Mouse (Mus musculus) hindbrain, embryonic 11.5 days (tissue): ENCODE data around the gene Dnmt3l. TPM values are rescaled to one million over a fixed set of nuclear protein-coding genes. Genes with fewer than 3 reads are reported as not detected.

Experiments
- ATAC-seq: fragments of 200-750 bp; cut with Nextera tagmentation; 2 replicates; pipeline ENCODE4 v1.8.0; 2017; ENCODE audit warnings: mild to moderate bottlenecking, moderate TSS enrichment, moderate library complexity; ENCODE audit not compliant: low FRiP score
- DNase-seq: peaks from one replicate; pipeline ENCODE4 v3.0.0-alpha.2; 2015; ENCODE audit warnings: low spot score
- H3K27ac ChIP-seq: fragments of 300-500 bp; sonication (generic); 2 replicates; pipeline ENCODE4 v1.5.1; 2014; ENCODE audit warnings: mild to moderate bottlenecking, low read depth, low read length
- H3K27me3 ChIP-seq: fragments of 300-500 bp; sonication (generic); 2 replicates; pipeline ENCODE4 v1.6.1; 2014; ENCODE audit warnings: mild to moderate bottlenecking, low read length, moderate library complexity, mixed read lengths; ENCODE audit not compliant: control insufficient read depth, insufficient read depth
- H3K36me3 ChIP-seq: fragments of 300-500 bp; sonication (generic); 2 replicates; pipeline ENCODE4 v1.6.1; 2014; ENCODE audit warnings: mild to moderate bottlenecking, low read length, moderate library complexity, mixed read lengths; ENCODE audit not compliant: control insufficient read depth, insufficient read depth
- H3K4me1 ChIP-seq: fragments of 300-500 bp; sonication (generic); replicated peaks from 2 replicates; pipeline ENCODE4 v1.6.1; 2014; ENCODE audit warnings: low read length, mixed read lengths; ENCODE audit not compliant: control insufficient read depth, insufficient read depth
- H3K4me2 ChIP-seq: fragments of 300-500 bp; sonication (generic); replicated peaks from 2 replicates; pipeline ENCODE4 v1.6.1; 2014; ENCODE audit warnings: mild to moderate bottlenecking, low read depth, low read length
- H3K4me3 ChIP-seq: fragments of 300-500 bp; sonication (generic); 2 replicates; pipeline ENCODE4 v1.5.1; 2014; ENCODE audit warnings: low read depth, low read length
- H3K9ac ChIP-seq: fragments of 300-500 bp; sonication (generic); 2 replicates; pipeline ENCODE4 v1.6.1; 2014; ENCODE audit warnings: low read depth, low read length
- H3K9me3 ChIP-seq: fragments of 300-500 bp; sonication (generic); 2 replicates; pipeline ENCODE4 v1.6.1; 2016; ENCODE audit warnings: low read length; ENCODE audit not compliant: control insufficient read depth
- WGBS: fragments of 180-500 bp; shearing (Covaris S2); extraction: QIAGEN DNeasy Blood & Tissue Kit; methylation state at CpG from one replicate; pipeline ENCODE4 v1.1.7; 2014; 5-methylcytosine and 5-hydroxymethylcytosine counted together
- polyA plus RNA-seq: library from polyadenylated mRNA; unstranded; fragments of >200 nt; fragmentation: Nextera tagmentation; extraction: Ambion mirVana; gene quantifications from 2 replicates; pipeline ENCODE4 v1.2.1, GENCODE M21; 2014

The Dnmt3l gene
- polyA plus RNA-seq, 1 experiment from 2014 or later, result not detected

DNA sequence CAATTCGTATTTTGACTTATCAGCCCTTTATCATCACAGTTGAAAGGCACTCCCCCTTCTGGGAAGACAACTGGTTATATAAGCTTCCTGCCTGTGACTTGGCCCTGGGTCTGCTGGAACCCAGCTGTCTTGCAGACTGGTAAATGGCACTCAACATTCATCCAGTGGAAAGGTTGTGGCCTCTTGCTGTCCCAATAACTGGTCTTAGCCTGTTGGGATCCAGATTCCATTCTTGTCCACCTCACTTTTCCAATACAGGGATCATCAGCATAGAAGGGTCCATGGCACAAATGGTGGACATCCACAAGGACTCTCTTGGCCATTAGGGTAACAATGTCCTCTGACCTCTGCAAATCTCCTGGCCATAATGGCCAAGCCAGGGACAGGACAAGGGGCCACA, 42.3 kb downstream of the Dnmt3l start:
- no peak overlapping the region for H3K4me3 ChIP-seq
- no peaks in the 10 kb centered on the region for H3K4me1 ChIP-seq
- DNase-seq, result no peak
- H3K27ac ChIP-seq, result no peak overlapping the region
- 71% methylated on average over 1 of the region's 1 CpGs for WGBS
- H3K4me2 ChIP-seq, result no peak overlapping the region
- no peak for ATAC-seq
- no peak overlapping the region for H3K9ac ChIP-seq
- H3K27me3 ChIP-seq, result no peaks in the 10 kb centered on the region
- H3K9me3 ChIP-seq, result no peaks in the 10 kb centered on the region
- H3K36me3 ChIP-seq, result no peaks in the 10 kb centered on the region

DNA sequence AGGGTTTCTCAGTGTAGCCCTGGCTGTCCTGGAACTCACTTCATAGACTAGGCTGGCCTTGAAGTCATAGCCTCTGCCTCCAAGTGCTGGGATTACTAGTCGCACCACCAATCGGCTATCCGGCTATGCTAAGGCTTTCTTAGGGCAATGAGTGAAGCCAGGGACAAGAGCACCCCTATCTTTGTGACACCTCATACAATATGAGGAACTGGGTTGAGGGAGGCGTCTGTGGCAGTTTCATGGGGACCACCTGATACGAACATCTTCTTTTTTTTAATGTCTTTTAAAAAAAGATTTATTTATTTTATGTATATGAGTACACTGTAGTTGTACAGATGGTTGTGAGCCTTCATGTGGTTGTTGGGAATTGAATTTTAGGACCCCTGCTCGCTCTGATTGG, 44.0 kb downstream of the Dnmt3l start:
- H3K4me3 ChIP-seq, result no peak overlapping the region
- H3K4me1 ChIP-seq, result no peaks in the 10 kb centered on the region
- H3K9ac ChIP-seq, result no peak overlapping the region
- H3K27ac ChIP-seq, result no peak overlapping the region
- no peaks in the 10 kb centered on the region for H3K36me3 ChIP-seq
- no peaks in the 10 kb centered on the region for H3K27me3 ChIP-seq
- ATAC-seq (no peak), DNase-seq (no peak)
- H3K9me3 ChIP-seq, result no peaks in the 10 kb centered on the region
- 94% methylated on average over 6 of the region's 6 CpGs for WGBS
- H3K4me2 ChIP-seq, result no peak overlapping the region

GRCm38 (mm10) chr10:78086444-78087061, 44.8 kb downstream of the Dnmt3l start:
- Histone ChIP-seq H3K36me3 (no peaks in the 10 kb centered on the region), H3K27ac (no peak overlapping the region), H3K4me1 (no peaks in the 10 kb centered on the region), H3K4me2 (no peak overlapping the region), H3K4me3 (no peak overlapping the region), H3K9ac (no peak overlapping the region), H3K9me3 (no peaks in the 10 kb centered on the region), H3K27me3 (no peaks in the 10 kb centered on the region)
- DNase-seq (no peak), ATAC-seq (no peak)
- WGBS, result 86% methylated on average over 10 of the region's 10 CpGs

DNA sequence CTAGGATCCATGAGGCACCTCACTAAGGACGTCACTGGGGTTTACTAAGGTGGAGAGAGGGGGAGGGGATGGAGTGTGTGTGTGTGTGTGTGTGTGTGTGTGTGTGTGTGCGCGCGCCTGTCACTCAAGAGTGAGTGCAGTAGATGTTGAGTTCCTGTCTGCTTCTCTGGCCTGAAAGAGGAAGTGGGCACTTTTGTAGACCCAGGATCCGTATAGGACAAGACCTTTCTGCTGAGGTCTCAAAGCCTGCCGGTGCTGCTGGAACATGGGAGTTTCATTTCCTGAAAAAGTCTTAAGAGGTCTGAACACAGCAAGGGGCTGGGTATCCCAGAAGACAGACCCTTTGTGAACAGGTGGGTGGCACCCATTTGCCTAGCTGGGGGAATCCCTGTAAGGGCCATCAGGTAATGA, 45.4 kb downstream of the Dnmt3l start:
- Histone ChIP-seq H3K36me3 (no peaks in the 10 kb centered on the region), H3K4me2 (no peak overlapping the region), H3K4me1 (no peaks in the 10 kb centered on the region), H3K27ac (no peak overlapping the region), H3K4me3 (no peak overlapping the region), H3K27me3 (no peaks in the 10 kb centered on the region), H3K9ac (no peak overlapping the region), H3K9me3 (no peaks in the 10 kb centered on the region)
- DNase-seq, result no peak
- 87% methylated on average over 6 of the region's 6 CpGs for WGBS
- ATAC-seq, result no peak

DNA sequence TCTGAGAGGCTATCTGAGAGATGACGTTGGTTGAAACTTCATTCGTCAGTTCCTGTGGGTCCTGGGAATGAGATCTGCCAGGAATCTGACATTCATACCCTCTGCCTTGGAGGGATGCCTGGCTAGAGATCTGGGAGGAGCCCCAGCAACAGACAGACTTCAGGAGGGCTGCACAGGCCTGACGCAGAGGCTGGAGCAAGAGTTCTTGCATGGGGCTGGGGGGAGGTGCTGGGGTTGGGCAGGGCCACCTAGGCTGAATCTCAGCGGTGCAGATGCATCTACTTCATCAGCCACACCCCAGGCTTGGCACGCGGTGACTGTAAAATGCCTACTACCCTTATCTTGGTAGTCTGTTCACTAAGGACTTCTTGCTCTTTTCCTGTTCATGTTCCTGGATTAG, 48.5 kb downstream of the Dnmt3l start:
- no peak overlapping the region for H3K9ac ChIP-seq
- no peaks in the 10 kb centered on the region for H3K36me3 ChIP-seq
- H3K27ac ChIP-seq, result no peak overlapping the region
- H3K27me3 ChIP-seq, result no peaks in the 10 kb centered on the region
- H3K9me3 ChIP-seq, result no peaks in the 10 kb centered on the region
- no peaks in the 10 kb centered on the region for H3K4me1 ChIP-seq
- WGBS, result 62% methylated on average over 6 of the region's 6 CpGs
- H3K4me2 ChIP-seq, result no peak overlapping the region
- no peak for DNase-seq
- H3K4me3 ChIP-seq, result no peak overlapping the region
- no peak for ATAC-seq

DNA sequence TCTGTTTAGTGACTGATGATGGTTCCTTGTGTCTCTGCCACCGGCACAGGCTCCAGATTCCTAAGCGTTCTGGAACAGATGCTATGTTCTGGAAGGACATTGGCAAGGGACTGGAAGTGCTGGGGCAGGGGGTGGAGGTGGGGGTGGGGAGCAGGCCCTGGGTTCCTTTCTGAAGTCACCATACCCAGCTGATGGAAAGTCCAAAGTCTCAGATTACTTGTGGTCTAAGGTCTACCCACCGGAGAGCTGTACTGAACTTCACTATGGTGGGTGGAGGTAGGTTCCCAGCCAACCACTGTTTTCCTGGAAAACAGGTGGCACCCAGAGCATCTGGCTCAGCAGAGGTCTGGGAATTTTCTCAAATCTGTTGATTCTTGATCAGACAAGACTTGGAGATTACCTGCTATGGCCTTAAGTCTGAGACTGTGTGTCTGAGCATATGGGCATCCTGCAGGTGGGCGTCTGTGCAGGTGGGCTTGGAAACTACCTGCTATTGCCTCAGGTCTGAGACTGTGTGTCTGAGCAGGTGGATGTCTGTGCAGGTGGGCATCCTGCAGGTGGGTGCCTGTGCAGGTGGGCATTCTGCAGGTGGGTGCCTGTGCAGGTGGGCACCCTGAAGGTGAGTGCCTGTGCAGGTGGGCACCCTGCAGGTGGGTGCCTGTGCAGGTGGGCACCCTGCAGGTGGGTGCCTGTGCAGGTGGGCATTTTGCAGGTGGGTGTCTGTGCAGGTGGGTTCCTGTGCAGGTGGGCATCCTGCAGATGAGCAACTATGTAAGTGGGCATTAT, 49.2 kb downstream of the Dnmt3l start:
- H3K36me3 ChIP-seq, result no peaks in the 10 kb centered on the region
- no peak for DNase-seq
- H3K4me2 ChIP-seq, result no peak overlapping the region
- H3K4me3 ChIP-seq, result no peak overlapping the region
- H3K4me1 ChIP-seq, result no peaks in the 10 kb centered on the region
- WGBS, result 95% methylated on average over 4 of the region's 4 CpGs
- H3K9me3 ChIP-seq, result no peaks in the 10 kb centered on the region
- no peaks in the 10 kb centered on the region for H3K27me3 ChIP-seq
- no peak for ATAC-seq
- no peak overlapping the region for H3K9ac ChIP-seq
- no peak overlapping the region for H3K27ac ChIP-seq

DNA sequence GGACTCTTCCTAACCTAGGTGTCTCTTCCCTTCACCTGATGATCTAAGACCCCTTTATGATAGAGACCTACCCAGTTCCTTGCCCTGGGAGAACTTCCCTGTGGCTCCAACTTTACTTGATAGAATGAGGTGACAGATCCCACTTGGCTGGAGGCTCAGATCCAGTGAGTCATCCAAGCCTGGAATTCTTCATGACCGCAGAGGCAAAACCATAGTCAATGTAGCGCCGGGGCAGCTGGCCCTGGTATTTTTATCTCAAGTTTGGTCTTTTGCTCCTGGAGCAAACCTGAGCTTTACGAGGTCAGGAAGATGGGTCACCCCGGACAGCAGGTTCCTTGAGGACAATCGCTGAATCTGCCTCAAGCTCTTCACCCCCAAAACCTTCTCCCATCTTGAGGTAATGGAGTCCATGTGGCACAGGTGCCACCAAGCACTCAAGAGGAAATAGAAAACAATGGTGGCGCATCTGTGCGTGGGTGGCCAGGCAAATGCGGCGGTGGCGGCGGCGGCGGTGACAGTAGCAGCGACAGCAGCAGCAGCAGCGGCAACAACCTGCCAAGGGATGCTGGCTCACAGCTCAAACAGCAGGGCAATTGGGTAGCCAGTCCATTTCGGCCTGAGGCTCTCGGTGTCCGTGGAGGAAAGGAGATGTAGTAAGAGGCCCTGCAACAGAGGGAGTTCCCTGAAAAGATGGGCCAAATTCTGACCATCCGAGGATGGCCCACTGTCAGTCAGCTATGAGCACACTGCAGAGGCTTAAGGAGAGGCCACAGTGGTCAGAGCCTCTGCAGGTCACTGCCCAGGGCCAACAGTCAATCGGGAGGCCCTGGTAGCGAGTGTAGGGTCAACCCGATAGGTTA, 50.3 kb downstream of the Dnmt3l start:
- Histone ChIP-seq H3K9me3 (no peaks in the 10 kb centered on the region), H3K4me2 (no peak overlapping the region), H3K27ac (no peak overlapping the region), H3K4me3 (no peak overlapping the region), H3K4me1 (no peaks in the 10 kb centered on the region), H3K27me3 (no peaks in the 10 kb centered on the region), H3K36me3 (no peaks in the 10 kb centered on the region), H3K9ac (no peak overlapping the region)
- ATAC-seq (no peak), DNase-seq (no peak)
- 87% methylated on average over 23 of the region's 23 CpGs for WGBS

- Histone ChIP-seq H3K4me3 (no peak overlapping the region), H3K4me1 (no peaks in the 10 kb centered on the region), H3K27ac (no peak overlapping the region), H3K9me3 (no peaks in the 10 kb centered on the region), H3K4me2 (no peak overlapping the region), H3K27me3 (no peaks in the 10 kb centered on the region), H3K36me3 (no peaks in the 10 kb centered on the region), H3K9ac (no peak overlapping the region)
- DNase-seq (no peak), ATAC-seq (no peak)
- 89% methylated on average over 13 of the region's 13 CpGs for WGBS
Observed at GRCm38 (mm10) chr10:78092725-78093029, 50.9 kb downstream of the Dnmt3l start.
